Mouse (Mus musculus): Measurements from ENCODE around the gene Tgm4. TPM values are rescaled to one million over a fixed set of nuclear protein-coding genes. Genes with fewer than 3 reads are reported as not detected.

The Tgm4 gene
- polyA plus RNA-seq (2014; fragmentation: Nextera tagmentation; extraction: Ambion mirVana) = 0.39 and 0.91 TPM in 2 replicates

- H3K4me3 ChIP-seq (replicated peaks; ENCODE audit: low read depth, low read length) = no peak within 1 kb of the TSS
- no peak within 1 kb of the TSS for H3K4me2 ChIP-seq (ENCODE audit: low read length)
- no peaks in the 10 kb centered on the region for H3K4me1 ChIP-seq (ENCODE audit: control insufficient read depth, insufficient read depth, low read length)
Observed at GRCm38 (mm10) chr9:123034426-123034825, at the start of gene Tgm4. TSS of gene Tgm4 (plus strand) at chr9:123034726.

GRCm38 (mm10) chr9:122998406-122999192 lies 35.9 kb upstream of the Tgm4 start:
- Histone ChIP-seq H3K4me1 (ENCODE audit: control insufficient read depth, insufficient read depth, low read length) (no peaks in the 10 kb centered on the region), H3K4me3 (replicated peaks; ENCODE audit: low read depth, low read length) (no peak overlapping the region), H3K4me2 (ENCODE audit: low read length) (no peak overlapping the region), H3K9ac (replicated peaks; ENCODE audit: low read length) (no peak overlapping the region), H3K9me3 (ENCODE audit: control insufficient read depth, low read length) (no peaks in the 10 kb centered on the region), H3K27me3 (ENCODE audit: control insufficient read depth, insufficient read depth, low read length) (no peaks in the 10 kb centered on the region), H3K27ac (replicated peaks; ENCODE audit: low read depth, low read length) (no peak overlapping the region), H3K36me3 (ENCODE audit: control insufficient read depth, insufficient read depth, low read length) (peaks cover 18% of the 10 kb centered on the region)
- WGBS = 95% methylated on average over 10 of the region's 10 CpGs
- ATAC-seq (ENCODE audit: low FRiP score, low TSS enrichment) (no peak), DNase-seq (no peak)

More at GRCm38 (mm10) chr9:123034426-123034825, at the start of gene Tgm4:
- no peak for DNase-seq
- no peaks in the 10 kb centered on the region for H3K9me3 ChIP-seq (ENCODE audit: control insufficient read depth, low read length)
- H3K36me3 ChIP-seq (ENCODE audit: control insufficient read depth, insufficient read depth, low read length) = no peaks in the 10 kb centered on the region
- H3K27ac ChIP-seq (replicated peaks; ENCODE audit: low read depth, low read length) = no peak within 1 kb of the TSS
- WGBS = 85% methylated on average over 4 of the region's 4 CpGs
- ATAC-seq (ENCODE audit: low FRiP score, low TSS enrichment) = no peak
- no peaks in the 10 kb centered on the region for H3K27me3 ChIP-seq (ENCODE audit: control insufficient read depth, insufficient read depth, low read length)
- H3K9ac ChIP-seq (replicated peaks; ENCODE audit: low read length) = no peak within 1 kb of the TSS

GRCm38 (mm10) chr9:122999193-122999586 lies 35.3 kb upstream of the Tgm4 start:
- Histone ChIP-seq H3K4me2 (ENCODE audit: low read length) (no peak overlapping the region), H3K9me3 (ENCODE audit: control insufficient read depth, low read length) (no peaks in the 10 kb centered on the region), H3K27me3 (ENCODE audit: control insufficient read depth, insufficient read depth, low read length) (no peaks in the 10 kb centered on the region), H3K9ac (replicated peaks; ENCODE audit: low read length) (no peak overlapping the region), H3K36me3 (ENCODE audit: control insufficient read depth, insufficient read depth, low read length) (peaks cover 18% of the 10 kb centered on the region), H3K4me3 (replicated peaks; ENCODE audit: low read depth, low read length) (no peak overlapping the region), H3K27ac (replicated peaks; ENCODE audit: low read depth, low read length) (no peak overlapping the region), H3K4me1 (ENCODE audit: control insufficient read depth, insufficient read depth, low read length) (no peaks in the 10 kb centered on the region)
- DNase-seq (no peak), ATAC-seq (ENCODE audit: low FRiP score, low TSS enrichment) (no peak)
- WGBS = 95% methylated on average over 4 of the region's 4 CpGs

GRCm38 (mm10) chr9:123004718-123005117 lies 29.8 kb upstream of the Tgm4 start:
- Histone ChIP-seq H3K27ac (replicated peaks; ENCODE audit: low read depth, low read length) (no peak overlapping the region), H3K27me3 (ENCODE audit: control insufficient read depth, insufficient read depth, low read length) (no peaks in the 10 kb centered on the region), H3K9me3 (ENCODE audit: control insufficient read depth, low read length) (no peaks in the 10 kb centered on the region), H3K4me2 (ENCODE audit: low read length) (no peak overlapping the region), H3K4me1 (ENCODE audit: control insufficient read depth, insufficient read depth, low read length) (no peaks in the 10 kb centered on the region), H3K9ac (replicated peaks; ENCODE audit: low read length) (no peak overlapping the region), H3K36me3 (ENCODE audit: control insufficient read depth, insufficient read depth, low read length) (peaks cover 15% of the 10 kb centered on the region), H3K4me3 (replicated peaks; ENCODE audit: low read depth, low read length) (no peak overlapping the region)
- DNase-seq (no peak), ATAC-seq (ENCODE audit: low FRiP score, low TSS enrichment) (no peak)
- 97% methylated on average over 2 of the region's 2 CpGs for WGBS

DNA sequence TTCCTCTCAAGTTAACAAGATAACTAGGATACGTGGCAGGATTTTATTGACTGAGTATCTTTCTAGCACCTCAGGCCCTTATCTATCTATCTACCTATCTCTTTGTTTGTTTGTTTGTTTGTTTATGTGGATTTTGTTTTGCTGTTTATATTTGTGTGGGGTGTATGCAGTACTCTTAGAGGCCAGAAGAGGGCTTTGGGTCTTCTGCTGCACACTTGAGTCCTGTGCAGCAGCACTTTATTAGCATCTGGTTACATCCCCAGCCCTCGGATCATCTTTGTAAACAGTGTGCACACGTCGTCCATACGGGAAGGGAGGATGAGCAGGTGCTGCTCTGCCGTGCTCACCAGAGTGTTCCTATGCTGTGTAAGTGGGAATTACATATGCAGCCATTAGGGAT lies 28.5 kb upstream of the Tgm4 start:
- DNase-seq (peak; percentile 51), ATAC-seq (ENCODE audit: low FRiP score, low TSS enrichment) (no peak)
- no peaks in the 10 kb centered on the region for H3K27me3 ChIP-seq (ENCODE audit: control insufficient read depth, insufficient read depth, low read length)
- no peaks in the 10 kb centered on the region for H3K9me3 ChIP-seq (ENCODE audit: control insufficient read depth, low read length)
- no peaks in the 10 kb centered on the region for H3K4me1 ChIP-seq (ENCODE audit: control insufficient read depth, insufficient read depth, low read length)
- no peak overlapping the region for H3K4me2 ChIP-seq (ENCODE audit: low read length)
- no peak overlapping the region for H3K27ac ChIP-seq (replicated peaks; ENCODE audit: low read depth, low read length)
- WGBS = 80% methylated on average over 6 of the region's 6 CpGs
- no peak overlapping the region for H3K4me3 ChIP-seq (replicated peaks; ENCODE audit: low read depth, low read length)
- H3K36me3 ChIP-seq (ENCODE audit: control insufficient read depth, insufficient read depth, low read length) = peaks cover 24% of the 10 kb centered on the region
- no peak overlapping the region for H3K9ac ChIP-seq (replicated peaks; ENCODE audit: low read length)

DNA sequence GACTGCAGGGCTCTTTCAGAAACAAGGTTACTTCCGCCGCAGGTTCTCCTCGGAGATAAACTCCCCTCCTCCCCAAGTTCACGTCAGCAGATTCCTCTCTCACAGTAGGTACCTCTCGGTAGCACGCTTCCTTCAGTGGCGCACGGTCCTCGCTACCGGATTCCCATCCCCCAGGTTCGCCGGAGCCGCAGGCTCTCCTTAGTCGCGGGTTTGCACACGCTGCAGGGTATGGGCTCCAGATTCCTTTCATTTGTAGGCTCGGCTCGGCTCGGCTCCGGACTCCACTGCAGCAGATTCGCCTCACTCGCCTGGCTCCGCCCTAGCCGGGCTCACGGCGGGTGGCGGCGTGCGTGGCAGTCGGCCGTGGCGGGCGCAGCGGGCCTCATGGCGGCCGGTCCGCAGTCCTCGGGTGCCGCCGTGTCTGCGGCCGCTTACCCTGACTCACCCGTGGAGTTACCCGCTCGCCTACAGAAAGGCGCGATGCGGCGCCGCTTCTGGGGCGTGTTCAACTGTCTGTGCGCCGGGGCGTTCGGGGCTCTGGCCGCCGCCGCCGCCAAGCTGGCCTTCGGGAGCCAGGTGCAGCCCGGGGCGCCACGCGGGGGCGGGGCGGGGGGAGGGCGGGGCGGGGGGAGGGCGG lies 13.4 kb upstream of the Tgm4 start, which contains the start of gene Tmem42:
TSS of gene Tmem42 (plus strand) at position 332 of the 637 bp plus-strand sequence.
- peak; percentile 93 for ATAC-seq (ENCODE audit: low FRiP score, low TSS enrichment)
- H3K4me3 ChIP-seq (replicated peaks; ENCODE audit: low read depth, low read length) = peak within 1 kb of the TSS; percentile 71
- H3K9ac ChIP-seq (replicated peaks; ENCODE audit: low read length) = peak within 1 kb of the TSS; percentile 79
- H3K4me1 ChIP-seq (ENCODE audit: control insufficient read depth, insufficient read depth, low read length) = peaks cover 14% of the 10 kb centered on the region
- H3K9me3 ChIP-seq (ENCODE audit: control insufficient read depth, low read length) = no peaks in the 10 kb centered on the region
- H3K4me2 ChIP-seq (ENCODE audit: low read length) = peak within 1 kb of the TSS; percentile 63
- H3K27me3 ChIP-seq (ENCODE audit: control insufficient read depth, insufficient read depth, low read length) = no peaks in the 10 kb centered on the region
- H3K36me3 ChIP-seq (ENCODE audit: control insufficient read depth, insufficient read depth, low read length) = no peaks in the 10 kb centered on the region
- DNase-seq = peak; percentile 91
- peak within 1 kb of the TSS; percentile 95 for H3K27ac ChIP-seq (replicated peaks; ENCODE audit: low read depth, low read length)
- under 1% methylated on average over 60 of the region's 69 CpGs for WGBS

- H3K36me3 ChIP-seq (ENCODE audit: control insufficient read depth, insufficient read depth, low read length) = no peaks in the 10 kb centered on the region
- H3K4me1 ChIP-seq (ENCODE audit: control insufficient read depth, insufficient read depth, low read length) = peaks cover 14% of the 10 kb centered on the region
- peak overlapping the region; percentile 71 for H3K4me3 ChIP-seq (replicated peaks; ENCODE audit: low read depth, low read length)
- H3K9ac ChIP-seq (replicated peaks; ENCODE audit: low read length) = peak overlapping the region; percentile 79; the same call in 1 of the 2 replicates
- DNase-seq (peak; percentile 50), ATAC-seq (ENCODE audit: low FRiP score, low TSS enrichment) (peak; percentile 49; the same call in 1 of the 2 replicates)
- H3K27me3 ChIP-seq (ENCODE audit: control insufficient read depth, insufficient read depth, low read length) = no peaks in the 10 kb centered on the region
- peak overlapping the region; percentile 63 for H3K4me2 ChIP-seq (ENCODE audit: low read length)
- peak overlapping the region; percentile 95; the same call in 1 of the 2 replicates for H3K27ac ChIP-seq (replicated peaks; ENCODE audit: low read depth, low read length)
- 34% methylated on average over 21 of the region's 24 CpGs for WGBS
- H3K9me3 ChIP-seq (ENCODE audit: control insufficient read depth, low read length) = no peaks in the 10 kb centered on the region
Observed at GRCm38 (mm10) chr9:123021636-123022379, 12.7 kb upstream of the Tgm4 start.

DNA sequence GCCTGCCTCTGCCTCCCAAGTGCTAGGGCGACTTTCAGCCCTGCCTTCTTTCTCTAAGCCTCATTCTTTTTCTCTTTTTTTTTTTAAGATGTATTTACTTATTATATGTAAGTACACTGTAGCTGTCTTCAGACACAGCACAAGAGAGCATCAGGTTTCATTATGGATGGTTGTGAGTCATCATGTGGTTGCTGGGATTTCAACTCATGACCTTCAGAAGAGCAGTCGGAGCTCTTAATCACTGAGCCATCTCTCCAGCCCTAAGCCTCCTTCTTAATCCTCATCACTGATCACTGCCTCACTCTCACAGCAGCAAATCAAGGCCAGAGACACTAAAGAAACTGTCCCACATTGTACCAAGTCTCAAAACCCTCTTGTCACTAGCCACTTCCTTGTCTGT lies 10.3 kb upstream of the Tgm4 start:
- WGBS = 74% methylated on average over 2 of the region's 2 CpGs

More for the DNA sequence above, 10.3 kb upstream of the Tgm4 start:
- Histone ChIP-seq H3K36me3 (ENCODE audit: control insufficient read depth, insufficient read depth, low read length) (no peaks in the 10 kb centered on the region), H3K27ac (replicated peaks; ENCODE audit: low read depth, low read length) (no peak overlapping the region), H3K4me3 (replicated peaks; ENCODE audit: low read depth, low read length) (no peak overlapping the region), H3K27me3 (ENCODE audit: control insufficient read depth, insufficient read depth, low read length) (no peaks in the 10 kb centered on the region), H3K9ac (replicated peaks; ENCODE audit: low read length) (no peak overlapping the region), H3K4me1 (ENCODE audit: control insufficient read depth, insufficient read depth, low read length) (peaks cover 11% of the 10 kb centered on the region), H3K9me3 (ENCODE audit: control insufficient read depth, low read length) (no peaks in the 10 kb centered on the region), H3K4me2 (ENCODE audit: low read length) (no peak overlapping the region)
- DNase-seq = no peak
- no peak for ATAC-seq (ENCODE audit: low FRiP score, low TSS enrichment)

Measured in midbrain, embryonic 14.5 days (tissue).